Mouse (Mus musculus) lung, adult 2 months (tissue): ENCODE measurements around the gene Cbarp. TPM values are rescaled to one million over a fixed set of nuclear protein-coding genes. Genes with fewer than 3 reads are reported as not detected.
A peak's percentile ranks its signal among the peaks of the same experiment; 100 is the strongest.

Experiments
- DNase-seq: peaks from one replicate; pipeline ENCODE4 v3.0.0; 2022
- H3K4me1 ChIP-seq: fragments of 200-500 bp; 2 replicates; pipeline ENCODE4 v1.6.1; 2011; ENCODE audit warnings: low read length; ENCODE audit not compliant: control insufficient read depth, insufficient read depth
- H3K4me3 ChIP-seq: fragments of 200-500 bp; replicated peaks from 2 replicates; pipeline ENCODE3; 2011; ENCODE audit warnings: low read depth, mild to moderate bottlenecking, control low read depth, low read length; ENCODE audit errors: extremely low read depth
- CTCF ChIP-seq: fragments of 200-500 bp; IDR thresholded peaks from 2 replicates; pipeline ENCODE4 v1.5.1; 2011; ENCODE audit warnings: mild to moderate bottlenecking, low read length, control low read depth; ENCODE audit not compliant: insufficient read depth
- POLR2A ChIP-seq: fragments of 200-500 bp; IDR thresholded peaks from 2 replicates; pipeline ENCODE4 v1.6.1; 2011; ENCODE audit warnings: low read depth, mild to moderate bottlenecking, control low read depth, low read length, borderline replicate concordance; ENCODE audit errors: extremely low read depth
- WGBS: fragments of 180-500 bp; shearing (Covaris S2); methylation state at CpG from one replicate; pipeline ENCODE4 v1.1.7; 2018; 5-methylcytosine and 5-hydroxymethylcytosine counted together
- polyA plus RNA-seq: library from polyadenylated mRNA; depleted of rRNA; stranded (reverse); fragments of >200 nt; gene quantifications from 2 replicates; pipeline ENCODE4 v1.2.3, GENCODE M21; 2012

The Cbarp gene
- polyA plus RNA-seq, 1 experiment = 29.9 TPM

- H3K4me1 ChIP-seq = peaks cover 13% of the 10 kb centered on the region
- WGBS = 58% methylated on average over 6 of the region's 6 CpGs
- no peak for TF ChIP-seq CTCF
- no peak for TF ChIP-seq POLR2A
- DNase-seq = peak; percentile 66
- no peak overlapping the region for H3K4me3 ChIP-seq
These were observed 5.3 kb upstream of the Cbarp start for GRCm38 (mm10) chr10:80145896-80146295.

- Histone ChIP-seq H3K4me3 (no peak overlapping the region), H3K4me1 (peaks cover 13% of the 10 kb centered on the region)
- DNase-seq = peak; percentile 80
- TF ChIP-seq POLR2A = peak; percentile 21; the same call in 1 of the 2 replicates
- TF ChIP-seq CTCF = peak; percentile 91
- WGBS = 70% methylated on average over 20 of the region's 20 CpGs
These were observed 4.5 kb upstream of the Cbarp start for GRCm38 (mm10) chr10:80144864-80145838.

GRCm38 (mm10) chr10:80144159-80144558, 3.5 kb upstream of the Cbarp start:
- 87% methylated on average over 12 of the region's 12 CpGs for WGBS
- H3K4me1 ChIP-seq = peaks cover 13% of the 10 kb centered on the region
- no peak for DNase-seq

GRCm38 (mm10) chr10:80143664-80144063, 3.0 kb upstream of the Cbarp start:
- TF ChIP-seq POLR2A (no peak), CTCF (no peak)
- no peak for DNase-seq
- WGBS = 90% methylated on average over 7 of the region's 7 CpGs
- H3K4me1 ChIP-seq = peaks cover 13% of the 10 kb centered on the region
- H3K4me3 ChIP-seq = no peak overlapping the region

More at GRCm38 (mm10) chr10:80144159-80144558, 3.5 kb upstream of the Cbarp start:
- no peak for TF ChIP-seq POLR2A
- no peak for TF ChIP-seq CTCF
- H3K4me3 ChIP-seq = no peak overlapping the region

- Histone ChIP-seq H3K4me1 (peaks cover 15% of the 10 kb centered on the region), H3K4me3 (peak overlapping the region; percentile 76)
- 1% methylated on average over 15 of the region's 15 CpGs for WGBS
- TF ChIP-seq CTCF (no peak), POLR2A (no peak)
- no peak for DNase-seq
These were observed 1.9 kb upstream of the Cbarp start for GRCm38 (mm10) chr10:80142530-80142925.

GRCm38 (mm10) chr10:80141786-80142529, 1.3 kb upstream of the Cbarp start:
- peak; percentile 88 for DNase-seq
- H3K4me3 ChIP-seq = peak overlapping the region; percentile 76
- H3K4me1 ChIP-seq = peaks cover 14% of the 10 kb centered on the region
- TF ChIP-seq CTCF (no peak), POLR2A (peak; percentile 91; the same call in 1 of the 2 replicates)
- 1% methylated on average over 43 of the region's 43 CpGs for WGBS

GRCm38 (mm10) chr10:80141243-80141642, 608 bp upstream of the Cbarp start:
- peak; percentile 94 for DNase-seq
- Histone ChIP-seq H3K4me1 (peaks cover 9% of the 10 kb centered on the region), H3K4me3 (peak overlapping the region; percentile 59)
- TF ChIP-seq CTCF (peak; percentile 56), POLR2A (peak; percentile 79; the same call in 1 of the 2 replicates)
- WGBS = under 1% methylated on average over 29 of the region's 29 CpGs

- DNase-seq = no peak
- no peak overlapping the region for H3K4me3 ChIP-seq
- TF ChIP-seq CTCF = no peak
- TF ChIP-seq POLR2A = no peak
- WGBS = 77% methylated on average over 11 of the region's 11 CpGs
- peaks cover 9% of the 10 kb centered on the region for H3K4me1 ChIP-seq
These were observed 515 bp downstream of the Cbarp start for GRCm38 (mm10) chr10:80139975-80140665.

GRCm38 (mm10) chr10:80139439-80139775, 1.2 kb downstream of the Cbarp start:
- Histone ChIP-seq H3K4me1 (peaks cover 9% of the 10 kb centered on the region), H3K4me3 (peak overlapping the region; percentile 64)
- WGBS = under 1% methylated on average over 10 of the region's 10 CpGs
- DNase-seq = no peak
- TF ChIP-seq POLR2A (no peak), CTCF (no peak)
